Mouse (Mus musculus) megakaryocyte, embryonic 14.5 days (primary cell): Measurements from ENCODE around the gene Hoxa9.

Experiments
- FLI1 ChIP-seq: IDR thresholded peaks from 2 replicates; pipeline ENCODE4 v1.6.1; 2012; ENCODE audit warnings: low read length, inconsistent platforms, mixed read lengths
- GATA1 ChIP-seq: IDR thresholded peaks from 3 replicates; pipeline ENCODE4 v1.6.1; 2012; ENCODE audit warnings: mixed read lengths, low read length, inconsistent platforms, borderline replicate concordance

- TF ChIP-seq GATA1: no peak
- TF ChIP-seq FLI1: no peak
Measured at GRCm38 (mm10) chr6:52267691-52268090, 36.8 kb upstream of the Hoxa9 start.
